Mouse (Mus musculus) kidney, adult 2 months (tissue): Measurements from ENCODE around the gene Spag8. TPM values are rescaled to one million over a fixed set of nuclear protein-coding genes. Genes with fewer than 3 reads are reported as not detected.
A peak's percentile ranks its signal among the peaks of the same experiment; 100 is the strongest.

Experiments
- DNase-seq: peaks from one replicate; pipeline ENCODE4 v3.0.0; 2021
- H3K27ac ChIP-seq: fragments of 200-500 bp; 2 replicates; pipeline ENCODE4 v1.5.1; 2012; ENCODE audit warnings: low read depth, low read length, control low read depth, inconsistent platforms; ENCODE audit not compliant: insufficient read depth
- H3K27me3 ChIP-seq: fragments of 200-500 bp; replicated peaks from 2 replicates; pipeline ENCODE4 v1.6.1; 2012; ENCODE audit warnings: mild to moderate bottlenecking, moderate library complexity, low read length, inconsistent platforms; ENCODE audit not compliant: control insufficient read depth, insufficient read depth
- H3K36me3 ChIP-seq: fragments of 200-500 bp; 2 replicates; pipeline ENCODE4 v1.6.1; 2012; ENCODE audit warnings: mild to moderate bottlenecking, moderate library complexity, low read length, inconsistent platforms; ENCODE audit not compliant: control insufficient read depth, insufficient read depth
- H3K4me1 ChIP-seq: fragments of 200-500 bp; 2 replicates; pipeline ENCODE4 v1.6.1; 2011; ENCODE audit warnings: low read length; ENCODE audit not compliant: control insufficient read depth, insufficient read depth
- H3K4me3 ChIP-seq: fragments of 200-500 bp; 2 replicates; pipeline ENCODE4 v1.5.1; 2011; ENCODE audit warnings: mild to moderate bottlenecking, low read depth, low read length, control low read depth; ENCODE audit not compliant: insufficient read depth
- CTCF ChIP-seq: fragments of 200-500 bp; conservative IDR thresholded peaks from 2 replicates; pipeline ENCODE4 v1.5.1; 2011; ENCODE audit warnings: low read depth, mild to moderate bottlenecking, control low read depth, low read length, moderate library complexity, mixed read lengths; ENCODE audit not compliant: insufficient read depth, insufficient read length
- POLR2A ChIP-seq: fragments of 200-500 bp; IDR thresholded peaks from one replicate; pipeline ENCODE4 v1.6.1; 2011; ENCODE audit warnings: low read depth, low read length, control low read depth
- WGBS: fragments of 180-500 bp; shearing (Covaris S2); methylation state at CpG from one replicate; pipeline ENCODE4 v1.1.7; 2018; 5-methylcytosine and 5-hydroxymethylcytosine counted together
- polyA plus RNA-seq: library from polyadenylated mRNA; depleted of rRNA; stranded (reverse); fragments of >200 nt; gene quantifications from 2 replicates; pipeline ENCODE4 v1.2.3, GENCODE M21; 2012

Gene Spag8
- polyA plus RNA-seq, 1 experiment, result 2.2 TPM

DNA sequence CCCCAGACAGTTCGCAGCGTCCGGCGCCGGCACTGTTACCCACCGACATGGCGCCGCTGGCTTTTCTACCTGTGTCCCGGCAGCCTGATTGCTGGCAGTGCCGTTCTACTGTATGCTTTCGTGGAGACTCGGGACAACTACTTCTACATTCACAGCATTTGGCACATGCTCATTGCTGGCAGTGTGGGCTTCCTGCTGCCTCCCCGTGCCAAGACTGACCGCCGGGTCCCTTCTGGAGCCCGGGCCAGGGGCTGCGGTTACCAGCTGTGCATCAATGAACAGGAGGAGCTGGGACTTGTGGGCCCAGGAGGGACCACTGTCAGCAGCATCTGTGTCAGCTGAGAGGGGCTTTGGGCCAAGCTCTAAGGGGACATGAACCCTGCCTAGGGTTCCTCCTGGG lies 36.6 kb upstream of the Spag8 start:
- no peak overlapping the region for H3K4me3 ChIP-seq
- DNase-seq, result no peak
- TF ChIP-seq CTCF, result no peak
- no peaks in the 10 kb centered on the region for H3K4me1 ChIP-seq
- no peaks in the 10 kb centered on the region for H3K27me3 ChIP-seq
- 93% methylated on average over 17 of the region's 17 CpGs for WGBS
- H3K27ac ChIP-seq, result no peak overlapping the region
- H3K36me3 ChIP-seq, result no peaks in the 10 kb centered on the region

DNA sequence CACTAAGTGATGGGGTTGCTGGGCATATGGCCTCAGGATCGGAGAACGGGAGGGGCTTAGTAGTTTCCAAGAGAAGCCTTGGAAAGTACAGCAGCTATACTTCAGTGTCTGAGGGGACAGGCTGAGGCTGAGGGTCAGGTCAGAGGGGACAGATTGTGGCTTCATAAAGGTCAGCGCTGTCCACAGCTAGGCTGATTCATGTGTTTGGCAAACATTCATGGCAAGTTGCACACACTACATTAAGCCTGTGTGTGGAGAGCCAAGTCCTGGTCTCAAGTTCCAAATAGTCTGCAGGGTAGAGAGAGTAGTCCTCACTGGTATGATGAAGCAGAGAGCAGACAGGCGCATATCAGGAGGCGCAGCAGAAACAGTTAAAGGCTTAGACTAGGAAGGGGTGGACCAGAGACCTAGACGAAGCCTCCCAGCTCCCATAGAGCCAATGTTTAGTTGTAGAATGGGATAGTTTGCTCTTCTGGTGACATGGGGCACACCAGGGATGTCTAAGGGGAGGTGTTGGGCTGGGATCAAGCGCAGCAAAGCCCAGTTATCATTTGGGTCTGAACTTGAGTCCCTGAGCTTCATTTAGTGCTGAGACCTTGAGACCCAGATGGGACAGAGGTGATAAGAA lies 26.1 kb upstream of the Spag8 start:
- no peak overlapping the region for H3K27ac ChIP-seq
- TF ChIP-seq POLR2A (no peak), CTCF (no peak)
- peak; percentile 61 for DNase-seq
- no peaks in the 10 kb centered on the region for H3K27me3 ChIP-seq
- 0 out of 2 replicates have a peak, but pooled peaks cover 6% of the 10 kb centered on the region for H3K4me1 ChIP-seq
- H3K4me3 ChIP-seq, result no peak overlapping the region
- H3K36me3 ChIP-seq, result no peaks in the 10 kb centered on the region
- 83% methylated on average over 7 of the region's 7 CpGs for WGBS

DNA sequence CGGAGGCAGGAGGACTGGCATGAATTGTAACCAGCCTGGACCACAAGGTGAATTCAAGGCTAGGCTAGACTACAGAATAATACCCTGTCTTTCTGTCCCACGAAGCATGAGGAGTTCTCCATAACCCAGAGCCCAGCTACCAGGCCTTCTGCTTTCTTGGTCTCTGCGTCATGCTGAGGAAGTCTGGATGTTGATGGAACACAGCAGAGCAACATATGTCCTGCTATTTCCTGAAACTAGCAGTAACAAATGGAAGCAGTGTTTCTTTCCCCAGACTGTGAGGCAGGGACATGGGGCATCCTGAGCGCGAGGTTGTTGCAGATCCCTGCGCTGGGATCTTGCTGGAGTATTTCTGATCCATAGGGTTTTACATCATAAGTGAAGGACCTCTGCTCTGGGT lies 25.1 kb upstream of the Spag8 start:
- no peaks in the 10 kb centered on the region for H3K27me3 ChIP-seq
- 0 out of 2 replicates have a peak, but pooled peaks cover 6% of the 10 kb centered on the region for H3K4me1 ChIP-seq
- TF ChIP-seq POLR2A (no peak), CTCF (no peak)
- H3K4me3 ChIP-seq, result no peak overlapping the region
- no peak overlapping the region for H3K27ac ChIP-seq
- H3K36me3 ChIP-seq, result no peaks in the 10 kb centered on the region
- no peak for DNase-seq
- 92% methylated on average over 6 of the region's 6 CpGs for WGBS

DNA sequence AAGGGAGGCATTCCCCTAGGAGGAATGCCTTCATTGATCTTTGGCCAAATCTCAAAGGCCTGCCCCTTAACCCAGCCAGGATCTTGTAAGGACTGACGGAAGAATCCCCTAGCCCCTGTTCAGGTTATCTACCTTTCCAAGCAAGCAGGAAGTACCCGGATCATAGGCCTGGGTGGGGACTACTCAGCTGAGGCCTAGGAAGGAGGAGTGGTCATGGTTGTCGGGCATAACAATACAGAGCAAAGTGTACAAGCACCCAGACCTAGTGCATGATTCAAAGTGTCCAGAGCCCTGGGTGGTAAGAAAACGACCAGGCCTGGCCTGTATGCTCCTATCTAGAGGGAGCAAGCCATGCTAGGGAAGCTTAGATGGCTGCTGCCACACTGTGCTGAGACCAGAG lies 22.2 kb upstream of the Spag8 start:
- 67% methylated on average over 4 of the region's 4 CpGs for WGBS
- H3K36me3 ChIP-seq, result no peaks in the 10 kb centered on the region
- H3K27ac ChIP-seq, result no peak overlapping the region
- TF ChIP-seq POLR2A, result no peak
- no peak for TF ChIP-seq CTCF
- no peaks in the 10 kb centered on the region for H3K27me3 ChIP-seq
- H3K4me3 ChIP-seq, result no peak overlapping the region
- DNase-seq, result no peak
- H3K4me1 ChIP-seq, result peaks cover 10% of the 10 kb centered on the region; the same call in 1 of the 2 replicates

DNA sequence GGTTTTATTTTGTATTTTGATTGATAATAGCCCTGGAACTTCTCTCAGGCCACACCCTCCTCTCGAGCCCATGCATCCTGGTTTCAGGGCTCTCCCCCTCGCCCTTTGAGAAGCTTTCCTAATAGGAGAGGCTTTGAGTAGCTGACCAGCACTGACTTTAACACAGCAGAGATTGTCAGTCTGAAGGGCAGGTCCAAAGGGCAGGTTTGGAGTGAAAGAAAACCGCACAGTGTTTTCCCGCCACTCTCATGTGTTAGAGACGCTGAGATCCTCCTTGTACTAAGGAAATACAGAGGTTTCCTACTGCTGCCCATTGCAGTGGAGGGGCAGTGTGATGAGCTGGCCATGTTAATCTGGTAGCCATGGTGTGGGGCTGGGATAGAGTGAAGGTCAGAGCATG lies 21.6 kb upstream of the Spag8 start:
- Histone ChIP-seq H3K4me1 (peaks cover 10% of the 10 kb centered on the region; the same call in 1 of the 2 replicates), H3K27me3 (no peaks in the 10 kb centered on the region), H3K4me3 (no peak overlapping the region), H3K36me3 (no peaks in the 10 kb centered on the region), H3K27ac (no peak overlapping the region)
- peak; percentile 55 for DNase-seq
- TF ChIP-seq POLR2A (no peak), CTCF (no peak)
- WGBS, result 66% methylated on average over 5 of the region's 5 CpGs

DNA sequence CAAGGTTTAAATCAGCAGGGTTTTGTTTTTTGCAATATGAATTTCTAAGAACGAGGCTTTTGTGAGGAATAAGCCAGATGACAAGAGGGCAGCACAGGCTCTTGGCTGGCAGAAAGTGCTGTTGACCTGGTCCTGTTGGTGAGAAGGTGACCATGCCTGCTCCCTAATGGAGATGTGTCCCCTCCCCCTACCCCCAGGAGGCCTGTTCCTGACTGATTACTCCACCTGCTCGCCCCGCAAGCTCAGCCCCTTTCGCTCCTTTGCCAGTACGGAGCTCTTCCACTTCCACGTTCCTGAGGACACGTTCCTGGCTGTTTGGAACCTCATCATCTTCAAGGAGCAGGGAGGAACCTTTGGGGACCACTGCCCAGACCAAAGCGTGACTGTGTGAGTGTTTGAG lies 20.3 kb upstream of the Spag8 start:
- Histone ChIP-seq H3K27me3 (no peaks in the 10 kb centered on the region), H3K4me1 (peaks cover 16% of the 10 kb centered on the region; the same call in 1 of the 2 replicates), H3K27ac (no peak overlapping the region), H3K4me3 (no peak overlapping the region), H3K36me3 (no peaks in the 10 kb centered on the region)
- WGBS, result 75% methylated on average over 8 of the region's 8 CpGs
- TF ChIP-seq POLR2A (no peak), CTCF (no peak)
- DNase-seq, result no peak

DNA sequence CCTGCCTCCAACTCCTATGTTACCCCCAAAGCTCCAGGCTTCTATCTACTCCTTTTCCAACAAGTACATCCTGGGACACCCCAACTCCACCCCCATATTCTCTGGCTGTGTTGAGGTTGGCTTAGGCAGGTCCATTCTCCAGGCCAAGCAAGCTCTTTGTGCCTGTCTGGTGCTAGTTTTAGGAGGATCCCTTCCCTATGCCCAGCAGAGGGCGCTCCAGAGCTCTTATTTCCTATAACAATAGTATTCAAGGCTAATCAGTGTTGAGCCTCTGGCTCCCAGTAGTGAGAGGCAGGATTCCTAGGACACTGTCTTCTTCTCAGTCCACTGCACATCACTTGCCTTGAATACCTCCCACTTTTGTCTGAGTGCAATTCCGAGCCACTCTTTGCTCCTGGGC lies 18.7 kb upstream of the Spag8 start:
- Histone ChIP-seq H3K36me3 (no peaks in the 10 kb centered on the region), H3K4me1 (peaks cover 17% of the 10 kb centered on the region; the same call in 1 of the 2 replicates), H3K27me3 (no peaks in the 10 kb centered on the region), H3K27ac (no peak overlapping the region), H3K4me3 (no peak overlapping the region)
- TF ChIP-seq CTCF (peak; percentile 84), POLR2A (no peak)
- WGBS, result 9% methylated on average over 2 of the region's 2 CpGs
- peak; percentile 93 for DNase-seq
